Comparison of ENCODE assay signal across 7 mouse cellular contexts in the genomic region with DNA sequence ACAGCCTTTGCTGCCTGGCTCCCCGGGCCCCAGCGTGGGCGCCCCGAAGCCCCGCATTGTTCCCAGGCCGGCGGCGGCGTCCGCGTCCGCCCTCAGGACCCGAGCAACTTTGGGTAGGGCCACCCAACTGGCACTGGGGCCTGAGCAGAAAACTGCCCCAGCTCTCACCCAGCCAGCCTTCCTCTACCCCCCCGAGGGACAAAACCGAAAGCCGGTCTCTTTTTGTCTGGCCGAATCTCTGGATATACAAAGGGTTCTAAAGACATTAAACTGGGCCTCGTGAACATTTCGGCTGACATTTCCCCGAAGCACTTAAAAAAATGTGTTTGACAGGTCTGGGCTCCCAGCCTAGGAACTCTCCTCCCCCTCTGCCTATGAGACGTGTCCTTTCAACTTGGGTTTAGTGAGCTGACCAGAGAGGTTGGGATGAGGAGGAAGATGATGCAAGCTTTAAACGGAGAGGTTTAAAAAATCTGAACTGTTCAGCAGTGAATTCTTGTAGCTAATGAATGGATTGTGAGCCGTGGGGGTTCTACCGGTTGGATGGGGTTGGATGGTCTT. TPM values are rescaled to one million over a fixed set of nuclear protein-coding genes. Genes with fewer than 3 reads are reported as not detected.
DNase-seq lines count a peak whose midpoint lies in the region; ATAC-seq and TF ChIP-seq lines count a peak whose summit lies in the region.

No protein-coding gene starts in this region.

- 0 out of 2 replicates have a peak, but pooled peaks cover 4% of the 10 kb centered on the region for H3K27me3 ChIP-seq in forebrain, postnatal 0 days (ENCODE audit: insufficient read depth, low read length)
- H3K27me3 ChIP-seq in hindbrain, postnatal 0 days (ENCODE audit: insufficient read depth, low read length): 0 out of 2 replicates have a peak, but pooled peaks cover 3% of the 10 kb centered on the region
- H3K27me3 ChIP-seq in liver, embryonic 16.5 days (ENCODE audit: control insufficient read depth, insufficient read depth, low read depth, low read length): peaks cover 3% of the 10 kb centered on the region; the same call in 1 of the 2 replicates
- no peaks in the 10 kb centered on the region for H3K27me3 ChIP-seq in neural tube, embryonic 11.5 days (ENCODE audit: control insufficient read depth, insufficient read depth, low read length)

- no peaks in the 10 kb centered on the region for H3K36me3 ChIP-seq in forebrain, postnatal 0 days (ENCODE audit: insufficient read depth)
- H3K36me3 ChIP-seq in hindbrain, postnatal 0 days (ENCODE audit: insufficient read depth, low read length): no peaks in the 10 kb centered on the region
- no peaks in the 10 kb centered on the region for H3K36me3 ChIP-seq in liver, embryonic 16.5 days (ENCODE audit: control insufficient read depth, insufficient read depth)
- no peaks in the 10 kb centered on the region for H3K36me3 ChIP-seq in neural tube, embryonic 11.5 days (ENCODE audit: control insufficient read depth, insufficient read depth, low read length)

- peak; percentile 8 for ATAC-seq in forebrain, postnatal 0 days
- ATAC-seq in hindbrain, postnatal 0 days: peak; percentile 25; the same call in 1 of the 2 replicates
- ATAC-seq in liver, embryonic 16.5 days (ENCODE audit: low read depth): peak; percentile 9
- peak; percentile 54; the same call in 1 of the 2 replicates for ATAC-seq in neural tube, embryonic 11.5 days (ENCODE audit: insufficient read depth, low FRiP score, low TSS enrichment)

- H3K4me3 ChIP-seq in bone marrow macrophage, adult 2 months (ENCODE audit: insufficient read depth, low read length): peak overlapping the region; percentile 96
- peak overlapping the region; percentile 96 for H3K4me3 ChIP-seq in forebrain, postnatal 0 days (ENCODE audit: low read depth, low read length)
- peak overlapping the region; percentile 90 for H3K4me3 ChIP-seq in hindbrain, postnatal 0 days (ENCODE audit: low read length)
- peak overlapping the region; percentile 96 for H3K4me3 ChIP-seq in liver, embryonic 16.5 days (ENCODE audit: low read depth, low read length)
- peak overlapping the region; percentile 95 for H3K4me3 ChIP-seq in neural tube, embryonic 11.5 days (ENCODE audit: low read depth, low read length)

- TF ChIP-seq POLR2A in bone marrow macrophage, adult 2 months (IDR thresholded peaks at IDR 0.05; ENCODE audit: borderline replicate concordance, low read depth, low read length): no peak

- peak overlapping the region; percentile 52 for H3K27ac ChIP-seq in bone marrow macrophage, adult 2 months (ENCODE audit: insufficient read depth, low read depth, low read length)
- H3K27ac ChIP-seq in forebrain, postnatal 0 days (ENCODE audit: low read depth, low read length): peak overlapping the region; percentile 94
- peak overlapping the region; percentile 99 for H3K27ac ChIP-seq in hindbrain, postnatal 0 days
- peak overlapping the region; percentile 86 for H3K27ac ChIP-seq in liver, embryonic 16.5 days (ENCODE audit: low read length)
- H3K27ac ChIP-seq in neural tube, embryonic 11.5 days (ENCODE audit: low read depth, low read length): peak overlapping the region; percentile 97

- TF ChIP-seq CTCF in bone marrow macrophage, adult 2 months (IDR thresholded peaks at IDR 0.05; ENCODE audit: low read depth, low read length): no peak
- no peak for TF ChIP-seq CTCF in forebrain, postnatal 0 days (IDR thresholded peaks at IDR 0.05; ENCODE audit: low read depth)
- TF ChIP-seq CTCF in hindbrain, postnatal 0 days (IDR thresholded peaks at IDR 0.05; ENCODE audit: low read depth): no peak

- no peaks in the 10 kb centered on the region for H3K9me3 ChIP-seq in forebrain, postnatal 0 days (ENCODE audit: low read length)
- H3K9me3 ChIP-seq in hindbrain, postnatal 0 days (ENCODE audit: low read length): no peaks in the 10 kb centered on the region
- H3K9me3 ChIP-seq in liver, embryonic 16.5 days (replicated peaks; ENCODE audit: control insufficient read depth, low read length): no peaks in the 10 kb centered on the region
- no peaks in the 10 kb centered on the region for H3K9me3 ChIP-seq in neural tube, embryonic 11.5 days (ENCODE audit: control insufficient read depth, low read length)

- peak overlapping the region; percentile 73 for H3K4me2 ChIP-seq in forebrain, postnatal 0 days (ENCODE audit: low read depth)
- H3K4me2 ChIP-seq in hindbrain, postnatal 0 days (ENCODE audit: low read depth, low read length): peak overlapping the region; percentile 75
- H3K4me2 ChIP-seq in liver, embryonic 16.5 days (ENCODE audit: low read depth, low read length): peak overlapping the region; percentile 93
- peak overlapping the region; percentile 76 for H3K4me2 ChIP-seq in neural tube, embryonic 11.5 days (ENCODE audit: low read depth)

- peaks cover 15% of the 10 kb centered on the region for H3K4me1 ChIP-seq in bone marrow macrophage, adult 2 months (ENCODE audit: control insufficient read depth, insufficient read depth, low read length)
- peaks cover 8% of the 10 kb centered on the region for H3K4me1 ChIP-seq in forebrain, postnatal 0 days (ENCODE audit: insufficient read depth)
- H3K4me1 ChIP-seq in hindbrain, postnatal 0 days (ENCODE audit: insufficient read depth, low read length): peaks cover 14% of the 10 kb centered on the region
- H3K4me1 ChIP-seq in liver, embryonic 16.5 days (ENCODE audit: control insufficient read depth, low read depth, low read length): peaks cover 18% of the 10 kb centered on the region
- peaks cover 8% of the 10 kb centered on the region for H3K4me1 ChIP-seq in neural tube, embryonic 11.5 days (ENCODE audit: control insufficient read depth, insufficient read depth, low read length)

- peak; percentile 69 for DNase-seq in 3T3-L1 (ENCODE audit: low read depth, low spot score)
- DNase-seq in A20 (ENCODE audit: low read depth, low spot score): peak; percentile 64
- DNase-seq in forebrain, postnatal 0 days: peak; percentile 63
- DNase-seq in hindbrain, postnatal 0 days (ENCODE audit: low spot score): peak; percentile 69
- DNase-seq in neural tube, embryonic 11.5 days (ENCODE audit: low spot score): peak; percentile 58

- peak overlapping the region; percentile 96 for H3K9ac ChIP-seq in forebrain, postnatal 0 days
- peak overlapping the region; percentile 95 for H3K9ac ChIP-seq in hindbrain, postnatal 0 days (replicated peaks; ENCODE audit: low read length)
- peak overlapping the region; percentile 92 for H3K9ac ChIP-seq in liver, embryonic 16.5 days (ENCODE audit: low read depth, low read length)
- H3K9ac ChIP-seq in neural tube, embryonic 11.5 days (ENCODE audit: low read length): peak overlapping the region; percentile 99

- under 1% methylated on average over 21 of the region's 24 CpGs for whole genome bisulfite sequencing in forebrain, postnatal 0 days
- under 1% methylated on average over 24 of the region's 24 CpGs for WGBS in hindbrain, postnatal 0 days
- 1% methylated on average over 24 of the region's 24 CpGs for WGBS in liver, embryonic 16.5 days (ENCODE audit: insufficient replicate concordance)
- WGBS in neural tube, embryonic 11.5 days: under 1% methylated on average over 24 of the region's 24 CpGs

RNA-seq across cellular contexts. Expression of gene Mettl9, which starts 1.0 kb away (rescaled TPM):
- 40.7 and 43.4 TPM in 2 replicates for polyA plus RNA-seq in bone marrow macrophage, adult 2 months (2012; ENCODE audit: insufficient read depth, insufficient read length, missing spikeins)
- 118 and 147 TPM in 2 replicates for total RNA-seq in forebrain, postnatal 0 days (2014; rRNA removed)
- 154 and 159 TPM in 2 replicates for polyA plus RNA-seq in forebrain, postnatal 0 days (2015; fragmentation: Nextera tagmentation; extraction: Ambion mirVana)
- 53.4 and 62.1 TPM in 2 replicates for total RNA-seq in hindbrain, postnatal 0 days (2014; rRNA removed)
- polyA plus RNA-seq in hindbrain, postnatal 0 days (2015; fragmentation: Nextera tagmentation; extraction: Ambion mirVana): 153 and 155 TPM in 2 replicates
- polyA plus RNA-seq in liver, embryonic 16.5 days (2015; fragmentation: Nextera tagmentation; extraction: Ambion mirVana): 36.1 and 36.7 TPM in 2 replicates
- polyA plus RNA-seq in neural tube, embryonic 11.5 days (2014; fragmentation: Nextera tagmentation; extraction: Ambion mirVana): 233 and 246 TPM in 2 replicates

RNA-seq across cellular contexts. Expression of gene Igsf6, which starts 39.1 kb away (rescaled TPM):
- 188 and 191 TPM in 2 replicates for polyA plus RNA-seq in bone marrow macrophage, adult 2 months (2012; ENCODE audit: insufficient read depth, insufficient read length, missing spikeins)
- total RNA-seq in forebrain, postnatal 0 days (2014; rRNA removed): 0.77 and 1.00 TPM in 2 replicates
- 0.43 and 0.74 TPM in 2 replicates for polyA plus RNA-seq in forebrain, postnatal 0 days (2015; fragmentation: Nextera tagmentation; extraction: Ambion mirVana)
- total RNA-seq in hindbrain, postnatal 0 days (2014; rRNA removed): 0.11 TPM in 1 of 2 replicates, not detected in the other
- 0.86 and 0.88 TPM in 2 replicates for polyA plus RNA-seq in hindbrain, postnatal 0 days (2015; fragmentation: Nextera tagmentation; extraction: Ambion mirVana)
- 14.9 and 15.5 TPM in 2 replicates for polyA plus RNA-seq in liver, embryonic 16.5 days (2015; fragmentation: Nextera tagmentation; extraction: Ambion mirVana)
- polyA plus RNA-seq in neural tube, embryonic 11.5 days (2014; fragmentation: Nextera tagmentation; extraction: Ambion mirVana): 1.2 and 1.3 TPM in 2 replicates

RNA-seq across cellular contexts. Expression of gene Otoa, which starts 46.2 kb away (rescaled TPM):
- polyA plus RNA-seq in bone marrow macrophage, adult 2 months (2012; ENCODE audit: insufficient read depth, insufficient read length, missing spikeins): not detected in 2 replicates
- 0.31 and 0.48 TPM in 2 replicates for total RNA-seq in forebrain, postnatal 0 days (2014; rRNA removed)
- 0.16 and 0.33 TPM in 2 replicates for polyA plus RNA-seq in forebrain, postnatal 0 days (2015; fragmentation: Nextera tagmentation; extraction: Ambion mirVana)
- total RNA-seq in hindbrain, postnatal 0 days (2014; rRNA removed): 0.73 and 1.0 TPM in 2 replicates
- 0.11 and 0.24 TPM in 2 replicates for polyA plus RNA-seq in hindbrain, postnatal 0 days (2015; fragmentation: Nextera tagmentation; extraction: Ambion mirVana)
- 0.04 and 0.05 TPM in 2 replicates for polyA plus RNA-seq in liver, embryonic 16.5 days (2015; fragmentation: Nextera tagmentation; extraction: Ambion mirVana)
- polyA plus RNA-seq in neural tube, embryonic 11.5 days (2014; fragmentation: Nextera tagmentation; extraction: Ambion mirVana): 0.23 TPM in 1 of 2 replicates, not detected in the other

RNA-seq across cellular contexts. Expression of gene Mfsd13b, which starts 52.9 kb away (rescaled TPM):
- polyA plus RNA-seq in bone marrow macrophage, adult 2 months (2012; ENCODE audit: insufficient read depth, insufficient read length, missing spikeins): 3.3 TPM in 1 of 2 replicates, not detected in the other
- 0.48 TPM in 1 of 2 replicates, not detected in the other for total RNA-seq in forebrain, postnatal 0 days (2014; rRNA removed)
- polyA plus RNA-seq in forebrain, postnatal 0 days (2015; fragmentation: Nextera tagmentation; extraction: Ambion mirVana): 0.21 and 0.53 TPM in 2 replicates
- 0.58 and 1.3 TPM in 2 replicates for total RNA-seq in hindbrain, postnatal 0 days (2014; rRNA removed)
- 0.19 and 0.21 TPM in 2 replicates for polyA plus RNA-seq in hindbrain, postnatal 0 days (2015; fragmentation: Nextera tagmentation; extraction: Ambion mirVana)
- not detected in 2 replicates for polyA plus RNA-seq in liver, embryonic 16.5 days (2015; fragmentation: Nextera tagmentation; extraction: Ambion mirVana)
- polyA plus RNA-seq in neural tube, embryonic 11.5 days (2014; fragmentation: Nextera tagmentation; extraction: Ambion mirVana): 0.15 TPM in 1 of 2 replicates, not detected in the other

RNA-seq across cellular contexts. Expression of gene Cdr2, which starts 53.1 kb away (rescaled TPM):
- 4.9 and 6.1 TPM in 2 replicates for polyA plus RNA-seq in bone marrow macrophage, adult 2 months (2012; ENCODE audit: insufficient read depth, insufficient read length, missing spikeins)
- total RNA-seq in forebrain, postnatal 0 days (2014; rRNA removed): 20.2 and 21.2 TPM in 2 replicates
- polyA plus RNA-seq in forebrain, postnatal 0 days (2015; fragmentation: Nextera tagmentation; extraction: Ambion mirVana): 5.4 and 5.8 TPM in 2 replicates
- total RNA-seq in hindbrain, postnatal 0 days (2014; rRNA removed): 23.9 and 24.6 TPM in 2 replicates
- polyA plus RNA-seq in hindbrain, postnatal 0 days (2015; fragmentation: Nextera tagmentation; extraction: Ambion mirVana): 9.2 and 11.2 TPM in 2 replicates
- 47.9 and 51.5 TPM in 2 replicates for polyA plus RNA-seq in liver, embryonic 16.5 days (2015; fragmentation: Nextera tagmentation; extraction: Ambion mirVana)
- 17.4 and 17.9 TPM in 2 replicates for polyA plus RNA-seq in neural tube, embryonic 11.5 days (2014; fragmentation: Nextera tagmentation; extraction: Ambion mirVana)

Comparison
In these comparisons a context has a peak if more than half of its experiments do, and no peak if none do; other contexts are left out.
1. Peak in every context shown above with its lines: DNase-seq, ATAC-seq, H3K4me3 ChIP-seq and H3K27ac ChIP-seq.
2. RNA of gene Igsf6, which starts 39.1 kb away (polyA plus RNA-seq): 188 to 191 TPM in bone marrow macrophage, adult 2 months; 14.9 to 15.5 TPM in liver, embryonic 16.5 days, 1.2 to 1.3 TPM in neural tube, embryonic 11.5 days, 0.86 to 0.88 TPM in hindbrain, postnatal 0 days and 0.43 to 0.74 TPM in forebrain, postnatal 0 days; every median in the first group is over 10 times any median in the second.